Mouse (Mus musculus): ENCODE measurements around the gene Grm2. TPM values are rescaled to one million over a fixed set of nuclear protein-coding genes. Genes with fewer than 3 reads are reported as not detected.
A peak's percentile ranks its signal among the peaks of the same experiment; 100 is the strongest.
"Not testable (repeated sequence)": the region's sequence is repeated elsewhere in the genome, so short reads cannot be mapped to it uniquely, and the experiment has no call there.

Grm2 gene
- total RNA-seq, 2 experiments from 2014 or later, result not detected

GRCm38 (mm10) chr9:106652720-106653119 lies 3.2 kb downstream of the Grm2 start:
- no peak for DNase-seq (ENCODE audit: low spot score in 2 of 2)

- no peak for DNase-seq (ENCODE audit: low spot score in 2 of 2)
Measured at GRCm38 (mm10) chr9:106647226-106647625, 8.7 kb downstream of the Grm2 start.

GRCm38 (mm10) chr9:106645684-106646271 lies 10.1 kb downstream of the Grm2 start:
- no peak for DNase-seq (ENCODE audit: low spot score in 2 of 2)

- DNase-seq (ENCODE audit: low spot score in 2 of 2), result no peak
Measured at GRCm38 (mm10) chr9:106643787-106644186, 12.1 kb downstream of the Grm2 start.

- peak; percentile 53 to 71 for DNase-seq (ENCODE audit: low spot score in 2 of 2)
Measured at GRCm38 (mm10) chr9:106643128-106643527, 12.8 kb downstream of the Grm2 start.

- no peak for DNase-seq (ENCODE audit: low spot score in 2 of 2)
Measured at GRCm38 (mm10) chr9:106641346-106641745, 14.5 kb downstream of the Grm2 start.

GRCm38 (mm10) chr9:106638154-106638553 lies 17.7 kb downstream of the Grm2 start:
- no peak for DNase-seq (ENCODE audit: low spot score in 2 of 2)

- DNase-seq (ENCODE audit: low spot score in 2 of 2), result no peak
Measured at GRCm38 (mm10) chr9:106632185-106632584, 23.7 kb downstream of the Grm2 start.

- not testable (repeated sequence) for DNase-seq (ENCODE audit: low spot score in 2 of 2)
Measured at GRCm38 (mm10) chr9:106627796-106628195, 28.1 kb downstream of the Grm2 start.

GRCm38 (mm10) chr9:106626282-106626681 lies 29.6 kb downstream of the Grm2 start, which contains the start of gene Iqcf6:
Gene Iqcf6, plus strand, starts transcription at chr9:106626582.
- no peak for DNase-seq (ENCODE audit: low spot score in 2 of 2)

- DNase-seq (ENCODE audit: low spot score in 2 of 2), result no peak
Measured at GRCm38 (mm10) chr9:106617496-106617895, 38.4 kb downstream of the Grm2 start.

- no peak for DNase-seq (ENCODE audit: low spot score in 2 of 2)
Measured at GRCm38 (mm10) chr9:106616306-106616705, 39.6 kb downstream of the Grm2 start.

- DNase-seq (ENCODE audit: low spot score in 2 of 2), result no peak
Measured at GRCm38 (mm10) chr9:106614616-106615015, 41.3 kb downstream of the Grm2 start.

GRCm38 (mm10) chr9:106613951-106614350 lies 41.9 kb downstream of the Grm2 start:
- no peak for DNase-seq (ENCODE audit: low spot score in 2 of 2)

GRCm38 (mm10) chr9:106610727-106611126 lies 45.2 kb downstream of the Grm2 start:
- no peak for DNase-seq (ENCODE audit: low spot score in 2 of 2)

- DNase-seq (ENCODE audit: low spot score in 2 of 2), result peak in 1 of 2 experiments; percentile 18
Measured at GRCm38 (mm10) chr9:106600546-106600945, 55.3 kb downstream of the Grm2 start.

- no peak for DNase-seq (ENCODE audit: low spot score in 2 of 2)
Measured at GRCm38 (mm10) chr9:106598466-106598865, 57.4 kb downstream of the Grm2 start.

- DNase-seq (ENCODE audit: low spot score in 2 of 2), result no peak
Measured at GRCm38 (mm10) chr9:106595836-106596235, 60.0 kb downstream of the Grm2 start.

GRCm38 (mm10) chr9:106595402-106595801 lies 60.5 kb downstream of the Grm2 start:
- not testable (repeated sequence) for DNase-seq (ENCODE audit: low spot score in 2 of 2)

All from gastrocnemius, postnatal 4 days (tissue).